Mouse (Mus musculus) embryonic facial prominence, embryonic 14.5 days (tissue): ENCODE measurements around the gene 2010005H15Rik. TPM values are rescaled to one million over a fixed set of nuclear protein-coding genes. Genes with fewer than 3 reads are reported as not detected.
"Not testable (repeated sequence)": the region's sequence is repeated elsewhere in the genome, so short reads cannot be mapped to it uniquely, and the experiment has no call there.

Experiments used
- ATAC-seq: fragments of 200-750 bp; cut with Nextera tagmentation; 2 replicates; pipeline ENCODE4 v1.8.0; 2017; ENCODE audit warnings: low read depth, moderate number of reproducible peaks, moderate TSS enrichment
- DNase-seq: peaks from one replicate; pipeline ENCODE4 v3.0.0-alpha.2; 2015; ENCODE audit warnings: low spot score
- H3K27ac ChIP-seq: fragments of 300-500 bp; sonication (generic); replicated peaks from 2 replicates; pipeline ENCODE4 v1.5.1; 2014; ENCODE audit warnings: low read depth, mild to moderate bottlenecking, low read length, moderate library complexity
- H3K27me3 ChIP-seq: fragments of 300-500 bp; sonication (generic); replicated peaks from 2 replicates; pipeline ENCODE4 v1.6.1; 2014; ENCODE audit warnings: low read length; ENCODE audit not compliant: control insufficient read depth, insufficient read depth
- H3K36me3 ChIP-seq: fragments of 300-500 bp; sonication (generic); 2 replicates; pipeline ENCODE4 v1.6.1; 2014; ENCODE audit warnings: low read length, mixed read lengths; ENCODE audit not compliant: control insufficient read depth, insufficient read depth
- H3K4me1 ChIP-seq: fragments of 300-500 bp; sonication (generic); 2 replicates; pipeline ENCODE4 v1.6.1; 2014; ENCODE audit warnings: antibody characterized with exemption, low read length; ENCODE audit not compliant: control insufficient read depth, insufficient read depth
- H3K4me2 ChIP-seq: fragments of 300-500 bp; sonication (generic); 2 replicates; pipeline ENCODE4 v1.6.1; 2014; ENCODE audit warnings: low read depth, mild to moderate bottlenecking, low read length, moderate library complexity, mixed read lengths
- H3K4me3 ChIP-seq: fragments of 300-500 bp; sonication (generic); 2 replicates; pipeline ENCODE4 v1.5.1; 2014; ENCODE audit warnings: low read depth, mild to moderate bottlenecking, low read length
- H3K9ac ChIP-seq: fragments of 300-500 bp; sonication (generic); 2 replicates; pipeline ENCODE4 v1.6.1; 2014; ENCODE audit warnings: low read depth, mild to moderate bottlenecking, low read length, moderate library complexity, mixed read lengths
- H3K9me3 ChIP-seq: fragments of 300-500 bp; sonication (generic); 2 replicates; pipeline ENCODE4 v1.6.1; 2016; ENCODE audit warnings: low read length; ENCODE audit not compliant: control insufficient read depth
- WGBS: fragments of 180-500 bp; shearing (Covaris S2); extraction: QIAGEN DNeasy Blood & Tissue Kit; methylation state at CpG from one replicate; pipeline ENCODE4 v1.1.7; 2014; 5-methylcytosine and 5-hydroxymethylcytosine counted together
- polyA plus RNA-seq: library from polyadenylated mRNA; unstranded; fragments of >200 nt; fragmentation: Nextera tagmentation; extraction: Ambion mirVana; gene quantifications from 2 replicates; pipeline ENCODE4 v1.2.1, GENCODE M21; 2014

Gene 2010005H15Rik
- polyA plus RNA-seq, 1 experiment from 2014 or later, result 1.2 TPM

- H3K4me3 ChIP-seq, H3K9ac ChIP-seq, H3K9me3 ChIP-seq, H3K36me3 ChIP-seq, ATAC-seq, H3K27me3 ChIP-seq, H3K4me1 ChIP-seq, DNase-seq, H3K4me2 ChIP-seq, H3K27ac ChIP-seq: not testable (repeated sequence)
- 90% methylated on average over 4 of the region's 4 CpGs for WGBS
These were observed 55.5 kb downstream of the 2010005H15Rik start, which contains the start of gene Stfa1 for GRCm38 (mm10) chr16:36276796-36277195. Stfa1 (plus strand) TSS chr16:36276951.

GRCm38 (mm10) chr16:36289140-36289539, 67.9 kb downstream of the 2010005H15Rik start:
- Histone ChIP-seq H3K36me3 (no peaks in the 10 kb centered on the region), H3K9me3 (no peaks in the 10 kb centered on the region), H3K4me3 (no peak overlapping the region), H3K9ac (no peak overlapping the region), H3K27ac (no peak overlapping the region), H3K27me3 (no peaks in the 10 kb centered on the region), H3K4me2 (no peak overlapping the region), H3K4me1 (no peaks in the 10 kb centered on the region)
- 77% methylated on average over 4 of the region's 4 CpGs for WGBS
- ATAC-seq (no peak), DNase-seq (no peak)

Other genes with a start within 250 kb of the 2010005H15Rik start
- 40.4 and 42.0 TPM in 2 replicates for gene Kpna1, start 242.7 kb upstream of the 2010005H15Rik start, polyA plus RNA-seq
- gene Wdr5b, start 180.3 kb upstream of the 2010005H15Rik start, polyA plus RNA-seq, result 9.7 and 12.2 TPM in 2 replicates
- 378 and 432 TPM in 2 replicates for gene Fam162a, start 149.9 kb upstream of the 2010005H15Rik start, polyA plus RNA-seq
- 68.9 and 69.6 TPM in 2 replicates for gene Ccdc58, start 149.8 kb upstream of the 2010005H15Rik start, polyA plus RNA-seq
- gene Csta1, start 90.2 kb upstream of the 2010005H15Rik start, polyA plus RNA-seq, result 2.3 and 3.6 TPM in 2 replicates
- 1.6 and 2.0 TPM in 2 replicates for gene Stfa2l1, start 64.7 kb upstream of the 2010005H15Rik start, polyA plus RNA-seq
- 5.2 and 5.4 TPM in 2 replicates for gene Gm5483, start 37.3 kb upstream of the 2010005H15Rik start, polyA plus RNA-seq
- gene Gm5416, start 11.1 kb upstream of the 2010005H15Rik start, polyA plus RNA-seq, result not detected in 2 replicates
- 15.3 and 31.0 TPM in 2 replicates for gene Stfa1, start 55.5 kb downstream of the 2010005H15Rik start, polyA plus RNA-seq
- 1.2 TPM in 1 of 2 replicates, not detected in the other for gene BC117090, start 112.9 kb downstream of the 2010005H15Rik start, polyA plus RNA-seq
- gene BC100530, start 146.3 kb downstream of the 2010005H15Rik start, polyA plus RNA-seq, result 50.8 and 126 TPM in 2 replicates
- gene Stfa2, start 187.0 kb downstream of the 2010005H15Rik start, polyA plus RNA-seq, result 1.2 and 2.5 TPM in 2 replicates
- gene Stfa3, start 233.9 kb downstream of the 2010005H15Rik start, polyA plus RNA-seq, result 17.0 and 42.9 TPM in 2 replicates